Mouse (Mus musculus) midbrain, embryonic 13.5 days (tissue): ENCODE results near the gene Pidd1. TPM values are rescaled to one million over a fixed set of nuclear protein-coding genes. Genes with fewer than 3 reads are reported as not detected.

ENCODE experiments used
- ATAC-seq: fragments of 200-750 bp; cut with Nextera tagmentation; 2 replicates; pipeline ENCODE4 v1.8.0; 2017; ENCODE audit warnings: mild to moderate bottlenecking, moderate TSS enrichment, moderate library complexity
- H3K27ac ChIP-seq: fragments of 300-500 bp; sonication (generic); 2 replicates; pipeline ENCODE4 v1.5.1; 2015; ENCODE audit warnings: inconsistent platforms, mild to moderate bottlenecking, moderate library complexity
- H3K27me3 ChIP-seq: fragments of 300-500 bp; sonication (generic); 2 replicates; pipeline ENCODE4 v1.6.1; 2015; ENCODE audit warnings: mild to moderate bottlenecking, inconsistent platforms
- H3K36me3 ChIP-seq: fragments of 300-500 bp; sonication (generic); 2 replicates; pipeline ENCODE4 v1.6.1; 2015; ENCODE audit warnings: mild to moderate bottlenecking, inconsistent platforms
- H3K4me1 ChIP-seq: fragments of 300-500 bp; sonication (generic); replicated peaks from 2 replicates; pipeline ENCODE4 v1.6.1; 2015; ENCODE audit warnings: inconsistent platforms
- H3K4me2 ChIP-seq: fragments of 300-500 bp; sonication (generic); replicated peaks from 2 replicates; pipeline ENCODE4 v1.6.1; 2015; ENCODE audit warnings: moderate library complexity, mild to moderate bottlenecking, inconsistent platforms
- H3K4me3 ChIP-seq: fragments of 300-500 bp; sonication (generic); replicated peaks from 2 replicates; pipeline ENCODE4 v1.5.1; 2015; ENCODE audit warnings: mild to moderate bottlenecking, inconsistent platforms
- H3K9ac ChIP-seq: fragments of 300-500 bp; sonication (generic); replicated peaks from 2 replicates; pipeline ENCODE4 v1.6.1; 2015; ENCODE audit warnings: mild to moderate bottlenecking, inconsistent platforms
- H3K9me3 ChIP-seq: fragments of 300-500 bp; sonication (generic); 2 replicates; pipeline ENCODE4 v1.6.1; 2016; ENCODE audit warnings: mild to moderate bottlenecking, inconsistent platforms
- WGBS: fragments of 180-500 bp; shearing (Covaris S2); methylation state at CpG from one replicate; pipeline ENCODE4 v1.1.7; 2015; 5-methylcytosine and 5-hydroxymethylcytosine counted together
- polyA plus RNA-seq: library from polyadenylated mRNA; unstranded; fragments of >200 nt; fragmentation: Nextera tagmentation; extraction: Ambion mirVana; gene quantifications from 2 replicates; pipeline ENCODE4 v1.2.1, GENCODE M21; 2015

Gene Pidd1
- polyA plus RNA-seq, 1 experiment from 2014 or later, result 7.1 TPM

DNA sequence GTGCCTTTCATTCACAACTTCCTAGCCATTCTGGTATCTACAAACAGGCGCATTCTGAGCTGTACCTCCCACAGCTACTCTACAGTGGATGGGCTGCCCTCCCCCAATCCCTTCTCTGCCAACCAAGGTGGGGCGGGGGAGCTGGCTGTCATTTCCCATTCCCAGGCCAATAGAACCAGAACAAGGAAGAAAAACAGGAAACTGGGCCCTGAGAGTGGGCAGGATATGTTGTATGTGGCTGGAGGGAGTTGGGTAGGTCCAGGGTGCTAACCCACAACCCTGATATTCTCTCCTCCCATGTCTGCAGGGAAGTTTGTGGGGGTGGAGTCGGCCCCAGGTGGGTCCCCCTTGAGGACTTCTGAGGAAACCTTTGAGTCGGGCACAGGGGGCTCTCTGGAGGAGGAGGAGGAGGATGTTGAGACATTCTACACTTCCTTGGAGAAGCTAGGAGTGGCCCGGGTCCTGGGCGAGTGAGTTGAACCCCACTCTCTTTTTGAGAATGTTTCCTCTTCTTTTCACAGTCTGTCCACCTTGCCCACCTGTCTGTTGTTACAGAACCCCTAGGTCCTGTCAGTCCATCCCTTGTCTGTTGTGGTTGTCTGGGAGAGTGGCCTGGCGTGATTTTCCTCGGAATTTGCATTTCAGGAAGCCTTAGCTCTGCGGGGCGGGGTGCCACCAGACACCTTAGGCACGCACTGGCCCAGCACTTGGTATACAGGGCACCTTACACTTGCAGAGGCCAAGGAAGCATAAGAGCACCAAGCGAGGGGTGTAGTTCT lies 20.2 kb upstream of the Pidd1 start:
- Histone ChIP-seq H3K27ac (no peak overlapping the region), H3K4me2 (0 out of 2 replicates have a peak overlapping the region, but pooled peaks have one; percentile 36), H3K27me3 (peaks cover 82% of the 10 kb centered on the region), H3K4me3 (peak overlapping the region; percentile 16; the same call in 1 of the 2 replicates), H3K9ac (no peak overlapping the region; the same call in 1 of the 2 replicates), H3K36me3 (peaks cover 11% of the 10 kb centered on the region), H3K9me3 (no peaks in the 10 kb centered on the region), H3K4me1 (peaks cover 37% of the 10 kb centered on the region)
- ATAC-seq, result no peak
- WGBS, result 14% methylated on average over 12 of the region's 12 CpGs

DNA sequence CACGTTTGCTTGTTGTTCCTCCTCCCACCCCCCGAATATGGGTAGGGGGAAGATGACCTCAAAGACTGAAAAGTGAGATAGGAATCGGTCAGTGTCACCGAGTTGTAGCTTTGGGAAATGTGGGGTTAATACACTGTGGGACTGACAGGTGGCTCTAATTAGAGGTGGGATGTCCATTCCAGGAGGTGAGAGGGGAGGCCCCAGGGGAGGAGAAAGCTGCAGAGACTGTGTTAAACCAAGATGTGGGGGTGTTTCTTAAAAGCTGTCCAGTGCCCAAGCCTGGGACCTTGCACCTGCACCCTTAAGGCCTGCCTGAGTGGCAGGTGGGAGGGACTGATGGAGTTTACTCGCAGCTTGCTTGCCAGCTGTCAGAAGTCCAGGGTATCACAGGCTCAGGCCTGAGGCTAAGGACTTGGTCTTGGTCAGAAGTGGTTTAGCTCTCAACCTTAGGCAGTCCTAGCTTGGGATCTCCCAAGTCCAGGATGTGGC lies 18.6 kb upstream of the Pidd1 start:
- Histone ChIP-seq H3K4me2 (peak overlapping the region; percentile 61), H3K27me3 (peaks cover 84% of the 10 kb centered on the region), H3K27ac (no peak overlapping the region), H3K36me3 (peaks cover 13% of the 10 kb centered on the region), H3K9me3 (no peaks in the 10 kb centered on the region), H3K9ac (peak overlapping the region; percentile 59), H3K4me1 (peaks cover 24% of the 10 kb centered on the region), H3K4me3 (peak overlapping the region; percentile 36)
- WGBS, result 21% methylated on average over 5 of the region's 5 CpGs
- ATAC-seq, result no peak

DNA sequence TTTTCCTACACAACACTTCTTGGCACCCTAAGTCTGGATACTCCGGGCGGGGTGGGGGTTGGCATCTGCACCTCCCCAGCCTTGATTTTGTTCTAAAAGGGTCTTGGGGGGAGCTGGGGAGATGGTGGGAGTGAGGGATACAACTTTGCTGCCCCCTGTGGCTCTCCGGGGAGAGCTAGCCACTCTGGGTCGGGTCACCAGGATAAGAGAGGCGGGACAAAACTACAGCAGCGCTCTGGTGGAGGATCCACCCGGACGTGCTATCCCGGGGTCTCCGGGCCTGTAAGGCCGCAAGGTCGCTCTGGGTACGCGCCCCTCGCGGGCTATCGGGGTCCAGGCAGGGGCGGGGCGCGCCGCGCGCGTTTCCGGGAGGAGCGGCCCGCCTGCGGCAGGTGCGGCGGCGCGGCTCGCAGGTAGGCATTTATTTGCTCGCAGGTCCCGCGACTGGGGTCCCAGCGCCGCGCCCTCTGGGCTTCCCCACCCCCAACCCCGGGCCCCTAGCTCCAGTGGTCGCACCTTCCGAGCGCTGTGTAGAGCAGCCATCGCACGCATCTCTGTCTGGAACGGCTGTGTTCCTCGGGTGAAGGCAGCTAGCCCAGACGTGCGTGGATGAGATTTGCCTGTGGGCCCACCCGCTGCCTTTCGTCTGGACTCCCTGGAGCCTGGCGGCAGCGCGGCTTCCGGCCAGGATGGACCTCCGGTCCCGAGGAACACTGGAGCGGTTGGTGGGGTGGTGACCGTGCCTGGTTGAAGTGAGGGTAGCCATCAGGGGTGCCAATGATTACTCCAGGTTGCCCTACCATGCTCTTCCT lies 17.9 kb upstream of the Pidd1 start:
- Histone ChIP-seq H3K9me3 (no peaks in the 10 kb centered on the region), H3K9ac (peak overlapping the region; percentile 59), H3K4me3 (peak overlapping the region; percentile 36), H3K4me2 (peak overlapping the region; percentile 61), H3K27ac (no peak overlapping the region), H3K27me3 (peaks cover 80% of the 10 kb centered on the region), H3K4me1 (peaks cover 17% of the 10 kb centered on the region), H3K36me3 (peaks cover 13% of the 10 kb centered on the region)
- no peak for ATAC-seq
- WGBS, result 2% methylated on average over 59 of the region's 59 CpGs

DNA sequence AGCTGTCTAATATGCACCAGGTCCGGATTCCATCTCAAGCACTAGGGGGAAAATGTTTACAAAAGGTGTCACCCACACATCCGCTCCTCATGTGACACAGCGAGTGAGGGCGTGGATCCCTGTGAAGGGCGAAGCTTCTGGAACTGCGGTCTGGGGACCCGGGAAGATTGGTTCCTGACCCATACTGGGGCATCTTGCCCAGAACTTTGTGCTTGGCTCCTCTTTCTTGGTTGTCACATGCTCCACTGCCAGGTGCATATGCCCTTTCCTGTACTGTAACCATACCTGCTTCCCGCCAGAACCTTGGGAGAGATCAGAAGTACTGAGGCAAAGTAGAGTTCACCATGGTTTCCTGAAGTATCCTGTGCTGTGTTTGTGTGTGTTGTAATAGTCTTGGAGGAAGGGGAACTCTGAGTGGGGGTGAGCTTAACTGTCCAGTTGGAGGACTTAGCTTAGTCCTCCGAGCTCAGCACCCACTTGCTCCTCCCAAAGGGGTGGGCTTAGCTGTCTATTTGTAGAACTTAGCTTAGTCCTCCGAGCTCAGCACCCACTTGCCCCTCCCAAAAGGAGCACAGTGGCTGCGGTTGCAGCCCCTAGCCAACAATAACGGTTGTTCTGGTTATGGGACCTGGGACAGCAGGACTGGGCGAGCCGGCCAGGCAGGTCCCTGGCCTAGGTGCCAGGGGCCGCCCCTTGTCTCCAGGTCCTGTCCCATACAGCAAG lies 16.7 kb upstream of the Pidd1 start, which contains the start of gene Cracr2b:
TSS of gene Cracr2b (plus strand) at position 704 of the 723 bp plus-strand sequence.
- WGBS, result 78% methylated on average over 15 of the region's 15 CpGs
- peaks cover 68% of the 10 kb centered on the region for H3K27me3 ChIP-seq
- H3K27ac ChIP-seq, result no peak within 1 kb of the TSS
- H3K4me1 ChIP-seq, result peaks cover 25% of the 10 kb centered on the region
- peaks cover 13% of the 10 kb centered on the region for H3K36me3 ChIP-seq
- H3K4me2 ChIP-seq, result peak within 1 kb of the TSS; percentile 61
- no peaks in the 10 kb centered on the region for H3K9me3 ChIP-seq
- no peak for ATAC-seq
- H3K9ac ChIP-seq, result peak within 1 kb of the TSS; percentile 59
- H3K4me3 ChIP-seq, result peak within 1 kb of the TSS; percentile 36

DNA sequence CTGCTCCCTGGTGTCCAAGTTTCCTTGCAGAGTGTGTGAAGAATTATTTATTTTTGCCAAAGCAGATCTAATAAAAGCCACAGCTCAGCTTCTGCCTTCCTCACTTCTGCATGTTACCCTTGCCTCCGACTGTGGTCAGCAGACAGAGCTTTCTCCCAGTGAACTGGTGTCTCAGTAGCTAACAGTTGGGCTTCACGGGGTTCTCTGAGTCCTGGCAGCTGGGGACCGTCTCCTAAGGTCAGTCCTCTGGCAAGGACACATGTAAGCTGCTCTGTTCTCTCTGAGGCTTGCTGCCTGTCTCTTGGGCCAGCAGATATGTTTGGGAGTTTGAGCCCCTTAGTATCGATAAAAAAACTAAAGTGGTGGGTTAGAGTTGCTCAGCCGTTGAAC lies 16.2 kb upstream of the Pidd1 start:
- H3K4me2 ChIP-seq, result no peak overlapping the region
- no peaks in the 10 kb centered on the region for H3K9me3 ChIP-seq
- no peak overlapping the region for H3K4me3 ChIP-seq
- H3K9ac ChIP-seq, result no peak overlapping the region
- no peak overlapping the region for H3K27ac ChIP-seq
- no peak for ATAC-seq
- peaks cover 13% of the 10 kb centered on the region for H3K36me3 ChIP-seq
- peaks cover 62% of the 10 kb centered on the region for H3K27me3 ChIP-seq
- H3K4me1 ChIP-seq, result peaks cover 27% of the 10 kb centered on the region
- 77% methylated on average over 5 of the region's 5 CpGs for whole genome bisulfite sequencing

DNA sequence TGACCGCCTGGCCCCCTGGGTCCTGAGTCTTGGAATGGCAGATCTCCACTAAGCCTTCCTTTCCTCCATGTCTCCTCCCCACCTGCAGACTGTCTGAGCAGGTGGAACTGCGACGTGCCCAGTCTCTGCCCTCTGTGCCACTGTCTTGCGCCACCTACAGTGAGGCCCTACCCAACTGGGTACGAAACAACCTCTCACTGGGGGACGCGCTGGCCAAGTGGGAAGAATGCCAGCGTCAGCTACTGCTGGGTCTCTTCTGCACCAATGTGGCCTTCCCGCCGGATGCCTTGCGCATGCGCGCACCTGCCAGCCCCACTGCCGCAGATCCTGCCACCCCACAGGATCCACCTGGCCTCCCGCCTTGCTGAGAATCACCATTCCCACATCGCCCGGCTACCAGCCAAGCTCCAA lies 15.5 kb upstream of the Pidd1 start:
- peaks cover 55% of the 10 kb centered on the region for H3K27me3 ChIP-seq
- WGBS, result 91% methylated on average over 17 of the region's 17 CpGs
- ATAC-seq, result no peak

DNA sequence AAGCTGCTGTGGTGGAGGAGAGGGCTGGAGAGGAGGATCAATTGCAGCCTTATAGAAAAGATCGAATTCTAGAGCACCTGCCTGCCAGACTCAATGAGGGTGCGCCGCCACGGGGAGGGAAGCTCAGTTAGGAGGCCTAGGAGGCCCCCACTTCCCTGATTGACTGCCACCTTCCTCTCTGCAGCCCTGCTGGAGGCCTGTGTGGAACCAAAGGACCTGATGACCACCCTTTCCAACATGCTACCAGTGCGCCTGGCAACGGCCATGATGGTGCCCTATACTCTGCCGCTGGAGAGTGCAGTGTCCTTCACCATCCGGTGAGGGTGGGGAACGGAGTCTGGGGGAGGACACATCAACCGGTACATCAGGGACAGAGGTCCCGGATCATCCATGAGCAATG lies 14.8 kb upstream of the Pidd1 start:
- no peak for ATAC-seq

More for the DNA sequence above, 15.5 kb upstream of the Pidd1 start:
- no peaks in the 10 kb centered on the region for H3K9me3 ChIP-seq
- no peak overlapping the region for H3K4me2 ChIP-seq
- no peak overlapping the region for H3K27ac ChIP-seq
- peaks cover 27% of the 10 kb centered on the region for H3K4me1 ChIP-seq
- peaks cover 13% of the 10 kb centered on the region for H3K36me3 ChIP-seq
- no peak overlapping the region for H3K4me3 ChIP-seq
- H3K9ac ChIP-seq, result no peak overlapping the region

DNA sequence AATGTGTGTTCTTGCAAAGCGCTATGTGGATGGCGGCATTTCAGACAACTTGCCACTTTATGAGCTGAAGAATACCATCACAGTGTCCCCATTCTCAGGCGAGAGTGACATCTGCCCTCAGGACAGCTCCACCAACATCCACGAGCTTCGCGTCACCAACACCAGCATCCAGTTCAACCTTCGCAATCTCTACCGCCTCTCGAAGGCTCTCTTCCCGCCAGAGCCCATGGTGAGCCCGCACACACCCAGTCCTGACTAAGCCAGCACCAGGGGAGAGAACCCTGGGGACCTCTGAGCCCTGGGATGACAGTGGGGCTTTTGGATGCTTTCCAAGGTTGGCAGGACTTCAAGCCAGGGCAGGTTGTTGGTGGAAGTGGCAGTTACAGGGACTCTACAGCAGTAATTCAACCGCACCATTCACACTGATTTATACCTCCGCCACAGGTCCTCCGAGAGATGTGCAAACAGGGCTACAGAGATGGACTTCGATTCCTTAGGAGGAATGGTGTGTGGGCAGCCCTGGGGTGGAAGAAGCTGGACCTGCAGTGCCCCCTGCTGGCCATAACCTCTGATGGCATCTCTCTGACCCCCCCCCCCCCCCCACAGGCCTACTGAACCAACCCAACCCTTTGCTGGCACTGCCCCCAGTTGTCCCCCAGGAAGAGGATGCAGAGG lies 14.3 kb upstream of the Pidd1 start:
- Histone ChIP-seq H3K4me3 (no peak overlapping the region), H3K27ac (no peak overlapping the region), H3K9ac (no peak overlapping the region), H3K9me3 (no peaks in the 10 kb centered on the region), H3K27me3 (peaks cover 44% of the 10 kb centered on the region), H3K4me1 (peaks cover 27% of the 10 kb centered on the region), H3K36me3 (peaks cover 13% of the 10 kb centered on the region), H3K4me2 (no peak overlapping the region)
- WGBS, result 73% methylated on average over 15 of the region's 15 CpGs
- no peak for ATAC-seq

More for the DNA sequence above, 14.8 kb upstream of the Pidd1 start:
- Histone ChIP-seq H3K4me2 (no peak overlapping the region), H3K27ac (no peak overlapping the region), H3K4me1 (peaks cover 27% of the 10 kb centered on the region), H3K9me3 (no peaks in the 10 kb centered on the region), H3K4me3 (no peak overlapping the region), H3K36me3 (peaks cover 13% of the 10 kb centered on the region), H3K27me3 (peaks cover 49% of the 10 kb centered on the region), H3K9ac (no peak overlapping the region)
- WGBS, result 89% methylated on average over 11 of the region's 11 CpGs

DNA sequence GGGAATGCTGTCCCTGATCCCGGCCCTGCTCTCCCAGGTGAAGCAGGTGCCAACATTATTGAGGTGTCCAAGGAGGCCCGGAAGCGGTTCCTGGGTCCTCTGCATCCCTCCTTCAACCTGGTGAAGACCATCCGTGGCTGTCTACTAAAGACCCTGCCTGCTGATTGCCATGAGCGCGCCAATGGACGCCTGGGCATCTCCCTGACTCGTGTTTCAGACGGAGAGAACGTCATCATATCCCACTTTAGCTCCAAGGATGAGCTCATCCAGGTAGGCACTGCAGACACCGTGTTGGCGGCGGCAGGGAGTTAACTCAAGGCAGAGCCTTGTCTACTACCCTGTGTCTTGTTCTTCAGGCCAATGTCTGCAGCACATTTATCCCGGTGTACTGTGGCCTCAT lies 13.4 kb upstream of the Pidd1 start:
- Histone ChIP-seq H3K27me3 (peaks cover 35% of the 10 kb centered on the region), H3K4me1 (peaks cover 27% of the 10 kb centered on the region), H3K4me2 (no peak overlapping the region), H3K9ac (no peak overlapping the region), H3K27ac (no peak overlapping the region), H3K36me3 (peaks cover 15% of the 10 kb centered on the region), H3K4me3 (no peak overlapping the region), H3K9me3 (no peaks in the 10 kb centered on the region)
- ATAC-seq, result no peak
- 93% methylated on average over 14 of the region's 14 CpGs for WGBS

DNA sequence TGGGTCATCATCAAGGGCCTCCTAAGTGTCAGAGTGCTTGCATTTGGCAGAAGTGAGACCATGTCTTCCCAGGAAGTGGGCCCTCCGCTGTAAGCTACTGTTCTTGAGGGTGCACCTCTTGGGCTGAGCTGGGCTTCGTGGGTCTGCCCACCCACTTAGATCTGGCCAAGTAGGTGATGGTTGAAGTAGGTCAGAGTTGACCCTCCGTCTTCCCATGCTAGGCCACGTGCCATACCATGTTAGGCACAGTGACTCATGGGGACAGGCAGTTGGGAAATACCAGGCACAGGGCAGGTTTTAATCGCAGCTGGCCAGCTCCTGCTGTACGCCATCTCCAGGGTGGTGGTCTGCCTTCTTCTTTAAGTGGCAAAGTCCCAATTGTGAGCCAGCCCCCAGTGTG lies 12.9 kb upstream of the Pidd1 start:
- WGBS, result 87% methylated on average over 6 of the region's 6 CpGs

DNA sequence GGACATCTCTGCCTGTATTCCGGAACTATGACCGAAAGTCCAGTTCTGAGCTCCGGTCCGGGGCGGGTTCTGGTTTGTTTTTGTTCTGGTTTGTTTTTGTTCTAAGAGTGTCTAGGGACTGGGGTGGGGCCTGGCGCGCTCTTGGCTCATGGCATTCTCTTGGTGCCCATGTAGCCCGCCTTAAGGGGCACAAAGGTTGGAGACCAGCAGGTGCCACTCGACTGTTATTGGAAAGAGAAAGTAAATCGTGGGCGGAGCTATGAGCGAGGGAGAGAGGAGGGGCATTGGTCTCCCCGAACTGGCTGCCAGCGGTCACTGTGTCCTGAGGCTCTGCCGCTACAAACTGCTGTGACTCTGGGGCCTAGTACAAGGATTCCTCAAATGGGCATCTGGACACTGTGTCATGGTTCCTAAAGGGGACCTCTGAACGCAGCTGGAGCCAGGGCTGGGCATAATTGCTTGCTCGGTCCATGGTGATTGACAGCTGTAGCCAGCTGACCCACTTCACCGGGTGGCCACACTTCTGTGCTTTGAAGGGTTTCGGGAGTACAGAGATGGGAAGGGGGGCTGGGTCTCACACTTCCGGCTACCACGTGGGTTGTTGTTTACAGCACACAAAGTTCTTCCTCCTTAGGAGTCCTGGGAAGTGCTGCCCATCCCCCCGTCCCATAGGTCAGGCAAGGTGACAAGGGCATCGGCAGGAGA lies 11.9 kb upstream of the Pidd1 start:
- peaks cover 20% of the 10 kb centered on the region for H3K27me3 ChIP-seq
- peak overlapping the region; percentile 68 for H3K4me3 ChIP-seq
- ATAC-seq, result peak; percentile 40
- no peaks in the 10 kb centered on the region for H3K9me3 ChIP-seq
- peaks cover 19% of the 10 kb centered on the region for H3K4me1 ChIP-seq
- WGBS, result 2% methylated on average over 23 of the region's 23 CpGs
- H3K4me2 ChIP-seq, result peak overlapping the region; percentile 89
- H3K9ac ChIP-seq, result peak overlapping the region; percentile 76
- H3K36me3 ChIP-seq, result peaks cover 30% of the 10 kb centered on the region
- peak overlapping the region; percentile 68 for H3K27ac ChIP-seq

More for the DNA sequence above, 12.9 kb upstream of the Pidd1 start:
- Histone ChIP-seq H3K4me3 (no peak overlapping the region), H3K27me3 (peaks cover 30% of the 10 kb centered on the region), H3K4me2 (no peak overlapping the region), H3K9ac (no peak overlapping the region), H3K4me1 (peaks cover 23% of the 10 kb centered on the region), H3K36me3 (peaks cover 20% of the 10 kb centered on the region), H3K9me3 (no peaks in the 10 kb centered on the region), H3K27ac (no peak overlapping the region)
- no peak for ATAC-seq
